Mouse (Mus musculus) forebrain, embryonic 14.5 days (tissue): ENCODE results near the gene Eps8. TPM values are rescaled to one million over a fixed set of nuclear protein-coding genes. Genes with fewer than 3 reads are reported as not detected.
A peak's percentile ranks its signal among the peaks of the same experiment; 100 is the strongest.

Experiments
- ATAC-seq: fragments of 200-750 bp; cut with Nextera tagmentation; 2 replicates; pipeline ENCODE4 v1.8.0; 2017; ENCODE audit warnings: mild to moderate bottlenecking, moderate library complexity
- DNase-seq: peaks from one replicate; pipeline ENCODE4 v3.0.0-alpha.2; 2015; ENCODE audit warnings: low spot score
- H3K27ac ChIP-seq: fragments of 300-500 bp; sonication (generic); 2 replicates; pipeline ENCODE4 v1.5.1; 2014; ENCODE audit warnings: low read depth, mild to moderate bottlenecking, control low read depth, low read length, moderate library complexity
- H3K27me3 ChIP-seq: fragments of 300-500 bp; sonication (generic); replicated peaks from 2 replicates; pipeline ENCODE4 v1.6.1; 2014; ENCODE audit warnings: low read length, control low read depth, mixed read lengths; ENCODE audit not compliant: control insufficient read depth, insufficient read depth
- H3K36me3 ChIP-seq: fragments of 300-500 bp; sonication (generic); 2 replicates; pipeline ENCODE4 v1.6.1; 2014; ENCODE audit warnings: low read length, control low read depth; ENCODE audit not compliant: control insufficient read depth, insufficient read depth
- H3K4me1 ChIP-seq: fragments of 300-500 bp; sonication (generic); 2 replicates; pipeline ENCODE4 v1.6.1; 2014; ENCODE audit warnings: antibody characterized with exemption, low read length, control low read depth; ENCODE audit not compliant: control insufficient read depth, insufficient read depth
- H3K4me2 ChIP-seq: fragments of 300-500 bp; sonication (generic); 2 replicates; pipeline ENCODE4 v1.6.1; 2014; ENCODE audit warnings: mild to moderate bottlenecking, control low read depth, low read length
- H3K4me3 ChIP-seq: fragments of 300-500 bp; sonication (generic); 2 replicates; pipeline ENCODE4 v1.5.1; 2014; ENCODE audit warnings: low read depth, low read length, control low read depth
- H3K9ac ChIP-seq: fragments of 300-500 bp; sonication (generic); 2 replicates; pipeline ENCODE4 v1.6.1; 2014; ENCODE audit warnings: mild to moderate bottlenecking, low read length, control low read depth, moderate library complexity
- H3K9me3 ChIP-seq: fragments of 300-500 bp; sonication (generic); replicated peaks from 2 replicates; pipeline ENCODE4 v1.6.1; 2016; ENCODE audit warnings: low read length, control low read depth, mixed read lengths; ENCODE audit not compliant: control insufficient read depth
- WGBS: fragments of 180-500 bp; shearing (Covaris S2); extraction: QIAGEN DNeasy Blood & Tissue Kit; methylation state at CpG from one replicate; pipeline ENCODE4 v1.1.7; 2014; 5-methylcytosine and 5-hydroxymethylcytosine counted together
- polyA plus RNA-seq: library from polyadenylated mRNA; unstranded; fragments of >200 nt; fragmentation: Nextera tagmentation; extraction: Ambion mirVana; gene quantifications from 2 replicates; pipeline ENCODE4 v1.2.1, GENCODE M21; 2014

Gene Eps8
- polyA plus RNA-seq, 1 experiment from 2014 or later: 11.4 TPM

GRCm38 (mm10) chr6:137670820-137671219 lies 16.1 kb upstream of the Eps8 start:
- no peak for ATAC-seq
- 95% methylated on average over 9 of the region's 9 CpGs for WGBS
- no peak for DNase-seq
- Histone ChIP-seq H3K27me3 (no peaks in the 10 kb centered on the region), H3K4me3 (no peak overlapping the region), H3K9ac (no peak overlapping the region), H3K36me3 (no peaks in the 10 kb centered on the region), H3K4me2 (no peak overlapping the region), H3K4me1 (no peaks in the 10 kb centered on the region), H3K9me3 (no peaks in the 10 kb centered on the region), H3K27ac (no peak overlapping the region)

- no peak for DNase-seq
- no peak overlapping the region for H3K4me2 ChIP-seq
- no peaks in the 10 kb centered on the region for H3K27me3 ChIP-seq
- no peaks in the 10 kb centered on the region for H3K36me3 ChIP-seq
- no peaks in the 10 kb centered on the region for H3K9me3 ChIP-seq
- H3K27ac ChIP-seq: no peak overlapping the region
- no peak overlapping the region for H3K9ac ChIP-seq
- ATAC-seq: no peak
- no peaks in the 10 kb centered on the region for H3K4me1 ChIP-seq
- 86% methylated on average over 3 of the region's 3 CpGs for WGBS
- no peak overlapping the region for H3K4me3 ChIP-seq
Observed at GRCm38 (mm10) chr6:137669876-137670275, 15.2 kb upstream of the Eps8 start.

DNA sequence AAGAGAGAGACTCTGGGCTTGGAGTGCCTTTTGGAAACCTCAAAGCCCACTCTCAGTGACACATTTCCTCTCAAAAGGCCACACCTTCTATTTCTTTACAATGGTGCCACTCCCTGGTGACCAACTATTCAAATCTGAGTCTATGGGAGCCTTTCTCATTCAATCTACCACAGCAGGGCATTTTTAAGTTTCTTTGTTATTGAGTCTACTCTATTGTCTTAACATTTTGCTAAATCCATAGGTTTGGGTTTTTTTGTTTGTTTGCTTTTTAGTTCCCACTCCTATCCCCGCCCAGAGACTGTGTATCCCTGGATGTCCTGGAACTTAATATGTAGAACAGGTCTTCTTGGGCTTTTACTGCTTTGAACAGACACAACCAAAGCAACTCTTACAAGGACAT lies 14.8 kb upstream of the Eps8 start:
- no peak for ATAC-seq
- Histone ChIP-seq H3K4me1 (no peaks in the 10 kb centered on the region), H3K36me3 (no peaks in the 10 kb centered on the region), H3K27ac (no peak overlapping the region), H3K4me2 (no peak overlapping the region), H3K27me3 (no peaks in the 10 kb centered on the region), H3K4me3 (no peak overlapping the region), H3K9me3 (no peaks in the 10 kb centered on the region), H3K9ac (no peak overlapping the region)
- DNase-seq: no peak
- WGBS: 78% methylated on average over 1 of the region's 1 CpGs

- no peak for DNase-seq
- no peaks in the 10 kb centered on the region for H3K9me3 ChIP-seq
- H3K4me2 ChIP-seq: no peak overlapping the region
- H3K36me3 ChIP-seq: no peaks in the 10 kb centered on the region
- H3K4me1 ChIP-seq: no peaks in the 10 kb centered on the region
- H3K27ac ChIP-seq: no peak overlapping the region
- H3K27me3 ChIP-seq: no peaks in the 10 kb centered on the region
- no peak overlapping the region for H3K4me3 ChIP-seq
- H3K9ac ChIP-seq: no peak overlapping the region
- no peak for ATAC-seq
- WGBS: 66% methylated on average over 3 of the region's 3 CpGs
Observed at GRCm38 (mm10) chr6:137668331-137668730, 13.7 kb upstream of the Eps8 start.

DNA sequence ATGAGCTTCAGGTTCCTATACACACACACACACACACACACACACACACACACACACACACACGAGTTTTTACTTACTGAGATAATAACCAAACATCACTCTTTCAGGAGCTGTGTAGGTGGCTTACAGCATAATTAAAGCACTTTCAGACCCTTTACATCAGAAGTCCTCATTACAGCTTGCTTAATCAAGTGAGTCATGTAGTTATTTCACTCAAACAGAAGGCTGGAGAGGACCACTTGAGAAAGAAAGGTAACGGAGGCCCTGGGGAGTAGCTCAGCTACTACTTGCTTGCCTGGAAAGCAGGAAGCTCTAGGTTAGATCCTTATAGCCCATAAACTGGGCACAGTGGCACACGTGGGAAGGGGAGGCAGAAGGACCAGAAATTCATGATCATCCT lies 13.0 kb upstream of the Eps8 start:
- Histone ChIP-seq H3K36me3 (no peaks in the 10 kb centered on the region), H3K4me3 (no peak overlapping the region), H3K4me1 (no peaks in the 10 kb centered on the region), H3K4me2 (no peak overlapping the region), H3K9ac (no peak overlapping the region), H3K27me3 (no peaks in the 10 kb centered on the region), H3K9me3 (no peaks in the 10 kb centered on the region), H3K27ac (no peak overlapping the region)
- no peak for ATAC-seq
- no peak for DNase-seq
- WGBS: 69% methylated on average over 3 of the region's 3 CpGs

DNA sequence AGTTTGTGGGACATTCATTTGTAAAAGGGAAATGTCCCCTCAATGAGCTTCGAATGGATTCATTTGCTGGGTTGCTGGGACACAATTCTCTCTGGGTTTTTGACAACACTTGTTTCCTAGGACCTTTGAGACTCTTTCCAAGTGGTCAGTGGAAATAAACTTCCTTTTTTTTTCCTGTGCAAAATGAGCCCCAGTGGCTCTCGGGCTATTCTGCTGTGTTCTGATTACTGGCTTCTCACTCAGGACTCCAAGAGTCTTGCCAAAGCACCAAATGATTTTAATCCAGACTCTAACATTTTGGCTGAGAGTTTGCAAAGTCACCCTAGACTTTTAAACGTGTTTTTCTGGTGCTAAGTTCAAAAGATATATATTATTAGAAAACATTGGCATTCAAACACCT lies 10.3 kb upstream of the Eps8 start:
- 73% methylated on average over 3 of the region's 3 CpGs for WGBS
- ATAC-seq: no peak

GRCm38 (mm10) chr6:137661583-137662365 lies 7.1 kb upstream of the Eps8 start:
- no peaks in the 10 kb centered on the region for H3K36me3 ChIP-seq
- H3K4me1 ChIP-seq: no peaks in the 10 kb centered on the region
- no peaks in the 10 kb centered on the region for H3K9me3 ChIP-seq
- DNase-seq (no peak), ATAC-seq (no peak)
- no peak overlapping the region for H3K9ac ChIP-seq
- no peak overlapping the region for H3K4me2 ChIP-seq
- no peak overlapping the region for H3K27ac ChIP-seq
- H3K27me3 ChIP-seq: no peaks in the 10 kb centered on the region
- 93% methylated on average over 23 of the region's 23 CpGs for WGBS
- H3K4me3 ChIP-seq: no peak overlapping the region

More for the DNA sequence above, 10.3 kb upstream of the Eps8 start:
- Histone ChIP-seq H3K9me3 (no peaks in the 10 kb centered on the region), H3K4me1 (no peaks in the 10 kb centered on the region), H3K9ac (no peak overlapping the region), H3K4me3 (no peak overlapping the region), H3K27ac (no peak overlapping the region), H3K36me3 (no peaks in the 10 kb centered on the region), H3K27me3 (no peaks in the 10 kb centered on the region), H3K4me2 (no peak overlapping the region)
- no peak for DNase-seq

- Histone ChIP-seq H3K9ac (no peak overlapping the region), H3K36me3 (no peaks in the 10 kb centered on the region), H3K27ac (no peak overlapping the region), H3K9me3 (no peaks in the 10 kb centered on the region), H3K4me2 (no peak overlapping the region), H3K4me1 (no peaks in the 10 kb centered on the region), H3K4me3 (no peak overlapping the region), H3K27me3 (no peaks in the 10 kb centered on the region)
- ATAC-seq (0 out of 2 replicates have a peak, but pooled peaks have one; percentile 37), DNase-seq (peak; percentile 41)
- 67% methylated on average over 12 of the region's 12 CpGs for WGBS
Observed at GRCm38 (mm10) chr6:137658426-137659088, 3.9 kb upstream of the Eps8 start.

DNA sequence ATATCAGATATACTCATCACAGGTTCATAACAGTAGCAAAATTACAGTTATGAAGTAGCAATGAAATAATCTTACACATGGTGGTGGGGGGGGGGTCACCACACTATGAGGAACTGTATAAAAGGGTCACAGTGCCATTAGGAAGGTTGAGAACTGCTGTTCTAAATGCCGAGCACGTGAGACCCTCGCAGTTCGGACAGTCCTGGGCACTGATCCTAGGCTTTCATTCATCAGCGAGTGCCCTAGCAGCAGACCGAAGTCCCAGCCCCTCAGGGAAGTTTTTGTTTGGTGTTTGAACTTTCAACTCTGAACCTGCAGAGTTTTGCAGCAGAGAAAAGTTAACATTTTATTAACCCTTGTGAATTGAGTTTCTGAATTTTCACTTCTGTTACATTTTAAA lies 2.5 kb upstream of the Eps8 start:
- no peaks in the 10 kb centered on the region for H3K36me3 ChIP-seq
- no peak overlapping the region for H3K9ac ChIP-seq
- H3K27ac ChIP-seq: no peak overlapping the region
- DNase-seq: no peak
- no peak overlapping the region for H3K4me2 ChIP-seq
- no peak overlapping the region for H3K4me3 ChIP-seq
- H3K4me1 ChIP-seq: no peaks in the 10 kb centered on the region
- no peak for ATAC-seq
- no peaks in the 10 kb centered on the region for H3K9me3 ChIP-seq
- H3K27me3 ChIP-seq: no peaks in the 10 kb centered on the region
- 85% methylated on average over 6 of the region's 6 CpGs for WGBS
